Mouse (Mus musculus) frontal cortex, adult (tissue): Measurements from ENCODE around the gene Phf20.

Source experiments
- ATAC-seq: cut with Nextera tagmentation; 2 replicates; pipeline ENCODE4 v1.9.2; 2017; ENCODE audit warnings: mild to moderate bottlenecking, moderate library complexity, mixed read lengths; ENCODE audit not compliant: low TSS enrichment

Gene Phf20

GRCm38 (mm10) chr2:156272553-156272952, 76.3 kb downstream of the Phf20 start:
- no peak for ATAC-seq

GRCm38 (mm10) chr2:156278226-156279017, 82.2 kb downstream of the Phf20 start:
- ATAC-seq = peak; percentile 91

- no peak for ATAC-seq
Observed at GRCm38 (mm10) chr2:156281227-156281626, 85.0 kb downstream of the Phf20 start.

DNA sequence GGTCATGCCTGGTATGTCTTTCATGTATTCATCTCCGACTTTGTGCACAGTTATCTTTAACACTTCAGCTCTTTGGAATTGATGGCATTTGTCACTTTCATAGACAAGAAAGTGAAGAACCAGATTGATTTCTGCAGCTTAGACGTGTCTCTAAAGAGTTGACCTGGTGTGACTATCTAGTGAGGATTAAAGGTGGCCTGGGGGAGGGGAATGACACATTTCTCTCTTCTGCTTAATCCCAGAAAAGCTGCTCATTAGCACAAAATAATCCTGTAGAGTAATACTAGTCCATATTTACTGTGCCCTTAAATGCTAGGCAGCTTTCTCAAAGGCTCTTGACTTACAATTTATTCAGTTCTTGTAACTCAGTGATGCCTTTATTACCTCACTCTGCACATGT, 88.9 kb downstream of the Phf20 start:
- ATAC-seq = no peak

- no peak for ATAC-seq
Observed at GRCm38 (mm10) chr2:156286733-156287132, 90.5 kb downstream of the Phf20 start.

DNA sequence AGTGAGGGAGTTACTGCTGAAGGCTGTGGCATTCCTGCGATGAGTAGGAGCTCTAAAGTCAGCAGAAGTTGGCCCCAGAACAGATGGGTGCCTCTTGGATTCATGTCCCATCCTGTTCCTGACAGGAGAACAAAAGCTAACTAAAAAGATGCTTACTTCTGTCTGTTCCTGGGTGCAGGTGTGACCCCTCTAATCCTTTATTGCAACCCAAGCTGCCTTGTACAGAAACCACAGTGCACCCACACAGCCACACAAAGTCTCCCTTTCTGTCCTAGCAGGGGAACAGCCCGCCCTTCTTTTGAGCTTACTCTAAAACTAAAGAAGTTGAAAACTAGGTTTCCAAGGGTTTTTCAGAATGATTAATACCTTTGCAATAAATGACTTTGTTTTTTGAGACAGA, 92.0 kb downstream of the Phf20 start:
- ATAC-seq = no peak

- ATAC-seq = no peak
Observed at GRCm38 (mm10) chr2:156289552-156290160, 93.4 kb downstream of the Phf20 start.

- no peak for ATAC-seq
Observed at GRCm38 (mm10) chr2:156291998-156292397, 95.7 kb downstream of the Phf20 start.

GRCm38 (mm10) chr2:156295601-156296063, 99.4 kb downstream of the Phf20 start:
- no peak for ATAC-seq

GRCm38 (mm10) chr2:156296190-156296589, 99.9 kb downstream of the Phf20 start:
- no peak for ATAC-seq

DNA sequence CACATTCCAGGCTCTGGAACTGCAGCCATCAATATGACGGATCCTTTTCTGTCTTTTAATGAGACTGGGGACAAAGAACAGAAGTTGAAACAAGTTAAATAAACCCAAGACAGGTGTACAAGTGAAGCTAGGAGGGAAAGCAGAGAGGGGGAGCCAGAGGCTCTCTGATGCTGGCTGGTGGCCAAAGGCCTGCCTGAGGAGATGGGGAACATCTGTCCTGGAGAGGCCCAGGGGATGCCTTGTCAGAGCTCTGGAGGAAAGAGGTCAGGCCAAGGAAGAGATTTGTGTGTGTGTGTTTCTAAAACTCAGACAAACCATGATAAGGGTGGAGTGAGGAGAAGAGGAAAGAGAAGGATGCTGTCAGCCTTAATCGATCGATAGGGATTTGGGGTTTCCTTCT, 101.4 kb downstream of the Phf20 start:
- ATAC-seq = no peak

DNA sequence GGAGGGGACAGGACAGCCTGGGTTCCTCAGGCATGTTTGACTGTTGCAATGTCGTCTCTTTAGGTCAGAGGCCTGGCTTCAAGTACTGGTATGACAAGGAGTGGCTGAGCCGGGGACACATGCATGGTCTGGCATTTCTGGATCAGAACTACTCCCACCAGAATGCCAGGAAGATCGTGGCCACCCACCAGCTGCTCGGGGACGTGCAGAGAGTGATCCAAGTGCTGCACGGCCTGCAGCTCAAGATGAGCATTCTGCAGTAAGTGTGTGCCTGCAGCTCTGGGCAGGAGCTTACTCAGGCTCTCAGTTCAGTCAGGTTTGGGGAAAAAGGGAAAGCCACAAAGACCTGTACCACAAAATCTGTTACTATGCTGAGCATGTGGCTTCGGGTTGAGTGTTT, 102.2 kb downstream of the Phf20 start:
- ATAC-seq = peak; percentile 90

DNA sequence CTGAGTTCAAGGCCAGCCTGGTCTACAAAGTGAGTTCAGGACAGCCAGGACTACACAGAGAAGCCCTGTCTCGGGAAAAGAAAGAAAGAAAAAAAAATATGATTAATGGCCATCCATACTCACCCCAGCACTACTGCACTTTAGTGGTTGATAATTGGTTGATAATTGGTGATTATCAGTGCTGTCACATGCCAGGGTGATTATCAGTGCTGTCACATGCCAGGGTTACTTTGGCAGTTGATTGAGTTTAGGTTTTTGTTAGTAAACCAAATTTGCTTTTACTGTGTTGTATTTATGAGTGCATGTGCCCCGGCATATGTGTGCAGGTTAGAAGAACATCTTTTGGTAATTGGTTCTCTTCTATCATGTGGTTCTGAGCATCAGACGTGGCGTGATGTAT, 105.8 kb downstream of the Phf20 start:
- no peak for ATAC-seq

GRCm38 (mm10) chr2:156304351-156304750, 108.1 kb downstream of the Phf20 start:
- no peak for ATAC-seq

GRCm38 (mm10) chr2:156305818-156306217, 109.6 kb downstream of the Phf20 start:
- peak; percentile 57 for ATAC-seq

DNA sequence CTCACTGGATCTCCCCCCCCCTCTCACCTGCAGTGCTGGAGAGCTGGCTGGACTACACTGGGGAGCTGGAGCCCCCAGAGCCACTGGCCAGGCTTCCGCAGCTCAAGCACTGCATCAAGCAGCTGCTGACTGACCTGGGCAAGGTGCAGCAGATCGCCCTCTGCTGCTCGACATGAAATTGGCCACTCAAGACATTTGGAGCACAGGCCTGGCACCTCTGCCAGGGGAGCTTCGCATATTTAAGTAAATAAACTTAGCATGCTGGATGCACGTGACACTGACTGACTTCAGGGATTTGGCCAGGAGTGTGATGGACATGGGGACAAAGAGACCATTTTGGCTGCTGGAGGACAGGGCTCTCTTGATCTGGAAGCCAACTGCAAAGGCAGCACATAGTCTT, 111.0 kb downstream of the Phf20 start:
- no peak for ATAC-seq

GRCm38 (mm10) chr2:156309948-156310347, 113.7 kb downstream of the Phf20 start:
- no peak for ATAC-seq

DNA sequence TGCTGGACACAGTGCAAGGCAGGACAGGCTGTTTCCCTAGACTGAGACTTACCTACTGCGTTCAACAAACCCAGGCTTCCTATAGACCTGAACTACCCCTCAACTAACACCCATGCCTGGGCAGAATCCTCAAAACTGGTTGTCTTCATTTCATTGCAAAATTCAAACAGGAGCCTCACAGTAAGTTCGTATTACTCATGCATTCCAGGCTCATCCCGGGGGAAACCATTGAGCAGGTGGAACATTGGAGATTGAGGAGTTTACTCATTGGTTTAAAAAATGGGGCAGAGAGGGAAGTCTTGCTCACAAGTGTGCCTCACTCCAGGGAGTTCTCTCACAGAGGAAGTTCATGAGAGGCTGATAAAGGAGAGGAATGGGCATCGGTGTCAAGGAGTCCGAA, 114.2 kb downstream of the Phf20 start:
- ATAC-seq = no peak

GRCm38 (mm10) chr2:156310945-156311344, 114.7 kb downstream of the Phf20 start:
- ATAC-seq = no peak

DNA sequence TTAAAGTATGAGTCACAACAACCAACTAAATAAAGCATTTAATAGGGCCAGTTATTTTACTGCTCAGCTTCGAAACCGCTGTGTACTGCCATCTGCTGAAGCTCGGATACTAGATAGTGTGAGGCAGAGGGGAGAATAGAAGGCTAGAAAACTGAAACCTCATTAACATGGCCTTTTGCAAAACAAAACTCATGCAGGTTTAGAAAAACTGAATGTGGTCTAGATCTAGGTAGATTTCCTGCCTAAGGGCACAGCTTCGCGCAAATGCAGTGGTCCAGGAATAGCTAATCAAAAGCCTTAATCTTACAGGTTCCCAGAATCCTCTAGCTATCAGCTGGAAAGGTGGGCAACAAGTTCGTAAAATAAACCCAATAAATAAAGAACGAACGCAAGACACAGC, 115.2 kb downstream of the Phf20 start:
- no peak for ATAC-seq

- peak; percentile 62 for ATAC-seq
Observed at GRCm38 (mm10) chr2:156311841-156312291, 115.6 kb downstream of the Phf20 start.

DNA sequence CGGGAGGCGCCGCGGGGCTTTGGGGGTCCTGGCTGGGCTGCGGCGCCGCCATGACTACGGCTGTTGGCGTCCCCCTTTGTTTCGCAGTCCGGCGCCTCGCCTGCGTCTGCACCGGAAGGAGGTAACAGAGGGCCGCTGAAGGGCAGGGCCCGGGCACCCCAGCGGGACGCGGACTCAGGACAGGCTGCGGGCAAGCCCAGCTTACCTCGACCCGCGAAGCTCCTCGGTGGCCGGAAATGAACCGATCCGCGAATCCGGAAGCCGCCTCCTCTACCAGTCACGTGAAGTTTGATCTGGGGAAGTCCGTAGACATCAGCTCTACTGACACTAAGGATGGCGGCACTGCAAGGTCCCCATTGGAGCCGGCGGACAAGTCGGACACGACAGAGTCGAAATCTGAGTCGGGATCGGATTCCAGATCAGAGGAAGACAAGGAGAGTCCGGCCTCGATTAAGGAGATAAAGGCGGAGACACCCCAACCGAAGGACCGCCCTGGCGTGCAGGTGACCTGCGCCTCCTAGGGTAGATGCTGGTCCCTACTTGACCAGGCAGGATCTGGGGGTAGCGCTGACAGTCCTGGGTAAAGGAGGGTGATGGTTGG, 116.1 kb downstream of the Phf20 start, which contains the start of the genes Cnbd2 and Scand1:
TSS of gene Cnbd2 (plus strand) at position 3 of the 601 bp plus-strand sequence.
TSS of gene Scand1 (minus strand) at position 408 of the 601 bp plus-strand sequence.
- ATAC-seq = peak; percentile 94

DNA sequence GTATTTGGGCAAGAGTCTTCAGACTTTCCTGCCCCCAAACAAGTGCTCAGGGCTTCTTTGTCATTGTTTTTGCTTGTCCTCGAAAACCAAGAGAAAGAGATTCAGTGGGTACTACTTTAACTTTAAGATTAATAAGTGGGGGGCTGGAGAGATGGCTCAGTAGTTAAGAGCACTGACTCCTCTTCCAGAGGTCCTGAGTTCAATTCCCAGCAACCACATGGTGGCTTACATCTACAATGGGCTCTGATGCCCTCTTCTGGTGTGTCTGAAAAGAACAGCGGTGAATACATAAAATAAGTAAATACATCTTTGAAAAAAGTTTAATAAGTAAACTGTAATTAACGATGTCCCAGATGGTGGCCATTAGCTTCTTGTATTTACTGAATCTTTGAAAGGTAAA, 116.9 kb downstream of the Phf20 start:
- no peak for ATAC-seq
